Mouse (Mus musculus) 3T3-L1 (cell line): ENCODE results near the gene Slc25a36.
A peak's percentile ranks its signal among the peaks of the same experiment; 100 is the strongest.

ENCODE experiments used
- DNase-seq: peaks from one replicate; pipeline ENCODE4 v3.0.0-alpha.2; 2015; ENCODE audit warnings: low read depth, low spot score

Slc25a36 gene

DNA sequence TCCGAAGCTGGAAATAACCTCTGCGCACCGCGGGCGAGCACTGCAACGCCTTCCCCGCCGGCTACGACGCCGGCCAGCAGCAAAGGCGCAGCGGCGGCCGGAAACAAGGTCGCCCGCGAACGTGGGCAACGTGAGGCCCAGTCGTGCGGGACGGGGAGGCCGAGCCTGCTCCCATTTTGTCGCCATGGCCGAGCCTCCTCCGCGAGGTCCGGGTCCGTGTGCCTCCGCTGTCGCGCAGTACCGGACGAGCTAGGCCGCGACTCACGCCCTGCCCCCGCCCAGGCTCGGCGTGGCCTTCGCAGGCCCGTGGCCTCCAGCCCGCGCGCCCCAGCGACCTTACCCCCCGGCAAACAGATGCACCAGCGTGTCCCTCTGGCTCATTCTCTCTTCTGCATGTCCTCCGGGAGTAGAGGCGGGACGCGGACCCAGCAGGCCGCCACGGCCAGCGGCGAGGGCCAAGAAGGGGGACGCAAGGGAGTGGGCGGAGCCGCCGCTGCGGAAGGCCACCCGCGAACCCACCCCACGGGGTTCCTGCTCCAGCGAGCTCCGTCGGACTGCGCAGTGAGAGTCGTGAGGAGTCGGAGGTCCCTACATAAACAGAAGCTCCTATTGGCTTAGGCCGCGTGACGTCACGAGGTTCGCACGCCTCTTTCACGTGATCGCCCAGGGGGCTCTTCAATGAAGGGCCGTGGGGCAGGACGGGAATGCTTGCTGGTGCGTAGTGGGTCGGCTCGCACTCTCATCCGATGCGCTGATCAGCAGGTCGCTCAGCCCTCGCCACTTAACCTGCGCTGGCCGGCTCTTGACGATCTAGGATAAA is at the start of gene Slc25a36:
Slc25a36 (minus strand) TSS at position 587 of the 820 bp plus-strand sequence.
- DNase-seq = peak; percentile 94

DNA sequence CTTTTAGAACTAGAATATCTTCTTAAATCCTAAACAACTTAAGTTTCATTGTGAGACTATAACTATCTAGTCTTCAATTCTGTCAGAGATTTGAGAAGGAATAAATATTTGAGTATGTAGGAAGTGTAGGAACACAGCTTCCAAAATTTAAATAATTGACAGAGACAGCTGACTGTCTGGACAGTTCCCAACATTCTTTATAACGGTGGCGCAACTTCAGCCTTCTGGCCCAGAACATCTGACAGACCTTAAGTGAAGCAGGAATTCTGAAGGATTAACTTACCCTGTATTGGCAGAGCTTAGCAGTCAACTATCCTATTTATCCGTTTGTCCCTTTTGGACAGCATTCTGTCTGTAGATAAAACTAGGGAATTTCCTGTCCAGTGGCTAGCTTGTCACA is 47.5 kb upstream of the Slc25a36 start:
- DNase-seq = no peak

- no peak for DNase-seq
Observed at GRCm38 (mm10) chr9:97155981-97156380, 45.0 kb upstream of the Slc25a36 start.

DNA sequence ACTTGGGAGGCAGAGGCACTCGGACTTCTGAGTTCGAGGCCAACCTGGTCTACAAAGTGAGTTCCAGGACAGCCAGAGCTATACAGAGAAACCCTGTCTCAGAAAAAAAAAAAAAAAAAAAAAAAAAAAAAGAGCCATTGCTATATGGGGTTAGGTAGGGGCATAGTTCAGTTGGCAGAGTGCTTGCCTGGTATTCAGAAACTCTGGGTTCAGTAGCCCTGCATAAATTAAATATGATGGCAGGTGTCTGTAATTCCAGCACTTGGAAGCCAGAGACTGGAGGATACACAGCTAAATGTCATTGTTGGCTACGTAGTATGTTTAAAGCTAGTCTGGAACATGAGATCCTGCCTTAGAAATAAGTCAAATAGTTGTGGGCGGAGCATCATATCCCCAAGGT is 44.0 kb upstream of the Slc25a36 start:
- DNase-seq = no peak

GRCm38 (mm10) chr9:97153006-97153405 is 42.0 kb upstream of the Slc25a36 start:
- DNase-seq = no peak

DNA sequence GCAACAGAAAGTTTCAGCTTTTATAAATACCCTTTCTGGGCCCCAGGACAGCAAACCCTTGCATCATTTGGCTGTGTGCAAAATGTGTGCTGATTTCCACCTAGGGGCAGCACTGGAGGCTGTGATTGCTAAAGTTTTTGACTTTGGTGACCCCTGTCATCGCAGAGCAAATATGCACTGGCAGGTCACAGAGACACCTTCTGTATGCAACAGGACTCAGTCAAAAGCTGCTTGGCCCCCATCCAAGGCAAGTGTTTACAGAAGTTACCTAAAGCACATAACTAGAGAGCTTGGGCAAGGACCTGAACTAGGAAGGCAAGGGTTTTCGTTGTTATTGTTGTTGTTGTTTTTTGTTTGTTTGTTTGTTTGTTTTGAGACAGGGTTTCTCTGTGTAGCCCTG is 36.3 kb upstream of the Slc25a36 start:
- DNase-seq = no peak

DNA sequence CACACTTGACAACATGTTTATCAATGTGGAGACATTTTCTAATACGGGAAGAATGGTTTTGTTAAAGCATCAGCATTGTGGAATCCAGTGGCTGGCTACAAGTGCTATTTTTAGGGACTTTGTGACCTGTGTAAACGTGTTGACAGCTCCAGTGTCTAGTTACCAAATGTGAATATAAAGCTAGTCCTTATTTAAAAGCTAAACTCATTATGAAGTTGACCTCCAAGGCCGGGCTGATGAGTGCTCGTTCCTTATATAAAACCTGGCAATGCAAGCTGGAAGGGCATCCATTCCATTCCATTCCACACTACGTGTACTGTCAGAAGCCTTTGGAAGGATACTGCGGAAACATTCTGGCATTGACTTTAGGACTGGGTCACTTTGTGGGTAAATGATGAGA is 34.4 kb upstream of the Slc25a36 start:
- DNase-seq = no peak

GRCm38 (mm10) chr9:97143416-97143815 is 32.5 kb upstream of the Slc25a36 start:
- DNase-seq = no peak

- no peak for DNase-seq
Observed at GRCm38 (mm10) chr9:97142558-97142957, 31.6 kb upstream of the Slc25a36 start.

DNA sequence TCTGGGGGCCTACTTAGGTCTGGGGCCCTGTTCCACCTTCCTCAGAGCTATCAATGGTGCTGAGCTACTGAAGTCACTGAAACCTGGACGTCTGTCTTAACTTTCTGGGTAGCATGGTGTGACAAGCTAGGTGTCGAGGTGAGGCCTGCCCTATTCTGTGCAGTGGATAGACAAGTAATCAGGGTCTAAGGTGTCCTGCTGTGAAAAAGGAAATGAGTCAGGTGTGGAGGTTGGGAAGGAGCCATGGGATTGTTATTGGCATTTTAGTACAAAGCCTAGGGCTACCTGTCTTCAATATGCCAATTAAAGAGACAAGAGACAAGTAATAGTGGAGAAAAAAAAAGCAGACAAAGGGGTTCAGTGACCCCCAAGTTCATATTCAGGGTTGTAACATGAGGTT is 30.8 kb upstream of the Slc25a36 start:
- DNase-seq = no peak

DNA sequence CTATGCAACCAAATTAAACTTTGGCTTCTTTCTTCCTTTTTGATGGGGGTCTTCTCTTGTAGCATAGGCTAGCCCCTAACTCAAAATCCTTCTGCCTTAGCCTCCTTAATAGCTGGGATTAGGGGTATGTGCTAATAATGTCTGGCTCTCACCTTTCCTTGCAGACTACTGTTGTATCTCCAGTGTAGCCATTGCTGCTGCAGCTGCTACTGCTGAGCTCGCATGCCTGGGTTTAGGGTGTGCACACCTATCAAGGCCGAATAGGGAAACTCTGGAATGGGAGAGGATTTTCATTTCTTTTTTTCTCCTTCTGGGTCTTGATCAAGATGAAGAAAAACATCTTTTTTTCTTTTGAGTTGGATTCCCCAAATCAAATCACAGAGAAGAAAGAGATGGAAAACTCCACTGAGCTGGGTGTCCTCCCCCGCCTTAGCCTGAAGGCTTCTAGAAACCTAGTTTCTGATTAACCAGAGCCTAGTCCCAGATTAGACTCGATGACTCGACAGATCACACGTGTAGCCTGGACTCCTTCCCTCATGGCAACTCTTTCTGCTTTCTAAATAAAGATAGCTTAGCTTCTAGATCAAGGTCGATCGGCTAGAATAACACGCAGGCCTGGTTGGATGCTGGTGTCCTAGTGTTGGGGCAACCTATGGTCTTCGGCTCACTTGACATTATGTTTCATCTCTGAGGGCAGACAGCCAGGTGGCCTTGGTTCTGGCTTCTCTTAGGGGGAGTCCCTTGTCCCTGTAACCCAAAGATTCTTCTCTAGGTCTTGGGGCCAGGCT is 29.4 kb upstream of the Slc25a36 start:
- DNase-seq = no peak

- DNase-seq = no peak
Observed at GRCm38 (mm10) chr9:97137678-97138077, 26.7 kb upstream of the Slc25a36 start.

GRCm38 (mm10) chr9:97137116-97137515 is 26.2 kb upstream of the Slc25a36 start:
- no peak for DNase-seq

GRCm38 (mm10) chr9:97135866-97136265 is 24.9 kb upstream of the Slc25a36 start:
- no peak for DNase-seq

DNA sequence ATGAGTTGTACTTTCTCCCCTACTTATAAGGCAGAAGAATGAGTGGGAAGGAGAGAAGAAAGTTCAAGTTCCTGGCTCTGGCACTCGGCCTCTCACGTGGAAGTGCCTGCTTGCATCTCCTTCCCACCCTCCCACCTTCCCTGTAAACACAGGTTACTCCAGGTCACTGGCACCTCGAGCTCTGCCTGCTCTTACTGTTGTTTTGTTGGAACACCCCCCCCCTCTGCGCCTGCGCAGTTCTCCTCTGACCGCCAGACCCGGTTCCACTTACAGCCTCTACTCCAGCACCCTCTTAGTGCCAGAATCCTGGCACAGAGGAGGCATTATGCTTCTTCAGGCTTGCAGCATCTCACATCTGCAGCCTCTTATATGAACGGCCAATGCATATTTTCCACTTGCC is 22.2 kb upstream of the Slc25a36 start:
- no peak for DNase-seq

DNA sequence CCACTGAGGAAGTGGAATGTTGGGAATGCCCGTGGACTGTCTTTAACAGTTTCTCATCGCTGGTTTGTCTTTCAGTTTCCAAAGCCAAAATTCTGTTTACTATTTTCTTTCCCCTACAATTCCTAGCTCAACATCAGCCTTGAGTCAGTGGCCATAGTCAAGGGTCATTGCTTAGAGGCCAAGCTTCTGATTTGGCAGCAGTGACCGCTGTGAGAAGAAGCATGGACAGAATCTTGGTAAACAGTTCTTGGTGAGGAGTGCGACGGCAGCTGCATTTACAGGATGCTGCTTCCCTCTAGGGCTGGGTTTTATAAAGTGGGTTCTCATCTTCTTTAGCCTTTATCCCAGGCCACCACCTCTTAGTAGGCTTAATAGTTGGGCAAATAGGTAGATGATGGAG is 19.0 kb upstream of the Slc25a36 start:
- no peak for DNase-seq

DNA sequence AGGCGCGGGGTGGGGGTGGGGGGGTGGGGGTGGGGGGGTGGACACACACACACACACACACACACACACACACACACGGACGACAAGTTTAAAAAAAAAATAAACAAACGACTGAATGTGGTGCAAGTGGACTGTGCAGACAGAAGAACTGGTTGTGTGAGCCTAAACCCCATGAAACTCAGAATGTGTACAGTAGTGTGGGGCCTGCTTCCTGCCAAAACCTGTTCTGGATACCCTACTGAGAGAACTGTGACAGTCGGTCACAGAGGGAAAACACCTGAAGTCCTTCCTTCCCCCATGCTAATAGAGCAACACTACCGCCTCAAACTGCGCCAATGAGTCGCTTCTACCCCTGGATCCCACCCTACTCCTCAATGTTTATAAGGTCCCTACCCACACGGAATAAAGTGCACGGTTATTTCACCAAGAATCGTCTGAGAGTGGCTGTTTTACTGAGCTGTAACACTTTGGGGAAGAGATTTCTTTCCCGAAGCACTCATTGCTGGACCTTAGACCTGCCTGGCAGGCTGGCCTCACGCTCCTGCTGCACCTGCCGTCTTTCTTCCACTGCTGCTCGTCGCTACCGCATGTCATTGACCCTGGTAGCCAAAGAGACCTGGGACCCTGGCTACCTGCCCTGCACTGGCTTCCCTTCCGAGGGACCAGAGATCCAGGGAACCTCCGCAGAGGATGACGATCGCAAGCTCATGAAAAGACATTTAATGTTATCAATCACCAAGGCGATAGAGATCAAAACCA is 13.2 kb upstream of the Slc25a36 start:
- DNase-seq = no peak

DNA sequence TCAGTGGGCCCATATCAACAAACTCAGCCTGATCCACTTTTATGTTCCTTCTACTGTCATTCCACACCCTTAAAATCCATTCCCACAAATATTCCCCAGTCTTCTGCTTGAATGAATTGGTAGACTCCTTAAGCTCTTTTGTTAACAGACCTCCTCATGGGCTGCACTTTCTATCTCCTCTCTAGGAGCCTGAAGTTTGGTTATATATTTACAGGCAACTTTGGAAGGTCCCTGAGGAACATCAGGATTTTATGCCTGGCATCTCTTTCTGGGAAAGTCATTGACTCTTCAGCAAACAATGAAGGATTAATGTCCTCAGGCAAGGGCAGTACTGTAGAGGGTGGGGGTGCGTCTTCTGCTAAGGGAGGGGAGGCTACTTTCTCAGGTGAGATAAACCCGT is 10.5 kb upstream of the Slc25a36 start:
- DNase-seq = no peak

GRCm38 (mm10) chr9:97114271-97114670 is 3.3 kb upstream of the Slc25a36 start:
- no peak for DNase-seq

DNA sequence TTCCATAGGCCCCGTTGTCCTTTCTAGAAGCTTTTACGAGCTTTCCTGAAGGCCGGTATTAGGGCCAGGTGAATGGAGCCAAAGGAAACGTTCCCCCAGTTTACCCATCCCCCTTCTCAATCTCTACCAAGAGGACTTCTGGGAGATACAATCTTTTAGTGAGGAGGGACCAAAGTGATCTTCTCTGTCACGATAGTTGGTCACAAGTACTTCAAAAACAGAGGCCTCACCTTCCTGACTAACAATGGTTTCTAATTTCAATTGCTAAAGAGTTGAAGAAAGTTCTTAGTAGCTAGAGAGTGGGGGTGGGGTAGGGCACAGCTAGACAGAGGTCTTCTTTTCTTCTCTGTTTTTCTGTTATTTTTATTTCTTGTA is 2.6 kb upstream of the Slc25a36 start:
- no peak for DNase-seq

GRCm38 (mm10) chr9:97112797-97113554 is 2.0 kb upstream of the Slc25a36 start:
- DNase-seq = no peak

- no peak for DNase-seq
Observed at GRCm38 (mm10) chr9:97112238-97112637, 1.3 kb upstream of the Slc25a36 start.
